ENCODE assay signal across 18 mouse cellular contexts in the genomic region with DNA sequence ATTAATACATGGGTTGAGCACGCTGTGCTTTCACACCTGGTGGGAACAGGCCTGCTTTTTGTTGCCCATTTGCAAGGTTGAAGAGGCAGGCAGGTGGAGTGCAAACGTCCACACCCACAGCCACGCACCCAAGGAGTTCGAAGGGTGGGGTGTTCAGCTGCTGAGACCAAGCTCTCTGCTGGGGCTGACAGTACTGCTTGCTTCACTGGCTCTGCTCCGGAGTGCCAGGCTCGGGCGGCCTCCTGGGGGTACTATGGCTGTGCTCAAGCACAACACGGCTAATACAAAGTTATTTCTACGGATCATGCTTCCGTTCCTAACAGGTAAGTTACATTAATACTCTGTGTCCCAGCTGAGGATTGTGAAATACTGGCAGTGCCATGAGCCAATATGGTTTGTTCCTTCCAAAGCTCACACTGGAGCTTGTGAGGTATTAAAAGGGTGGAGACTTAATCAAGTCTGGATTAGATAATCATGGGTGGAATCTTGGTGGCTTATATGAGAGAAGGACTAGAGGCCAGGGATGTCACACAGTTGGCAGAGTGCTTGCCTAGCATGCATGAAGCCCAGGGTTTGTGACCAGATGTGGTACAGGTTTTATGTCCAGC.
A peak's percentile ranks its signal among the peaks of the same experiment; 100 is the strongest.
DNase-seq lines count a peak whose midpoint lies in the region; ATAC-seq and TF ChIP-seq lines count a peak whose summit lies in the region.
"Had no signal": no experiment of that assay in that cellular context is flagged by ENCODE, and none has a peak within 500 bp of the region (broad histone marks: within the 10 kb centered on the region; RNA-seq: fewer than 3 reads in every experiment).

No protein-coding gene starts in this region.

- no peaks in the 10 kb centered on the region for H3K36me3 ChIP-seq in liver, adult 2 months (ENCODE audit: control insufficient read depth, insufficient read depth, low read length)
- no peaks in the 10 kb centered on the region for H3K36me3 ChIP-seq in liver, embryonic 11.5 days (ENCODE audit: control insufficient read depth, insufficient read depth, low read length)
- H3K36me3 ChIP-seq in intestine, embryonic 14.5 days (ENCODE audit: control insufficient read depth, insufficient read depth, low read length) = no peaks in the 10 kb centered on the region
- 0 out of 2 replicates have a peak, but pooled peaks cover 3% of the 10 kb centered on the region for H3K36me3 ChIP-seq in kidney, embryonic 16.5 days (ENCODE audit: insufficient read depth, low read length)
- H3K36me3 ChIP-seq: forebrain, embryonic 10.5 days; hindbrain, embryonic 13.5 days; limb, embryonic 15.5 days; midbrain, embryonic 15.5 days had no signal

- peak; percentile 93 for DNase-seq in liver, adult 2 months (ENCODE audit: extremely low read depth, low read depth, low spot score)
- no peak for DNase-seq in liver, embryonic 11.5 days (ENCODE audit: low spot score)
- peak; percentile 53 for DNase-seq in intestine, embryonic 14.5 days (ENCODE audit: low spot score)
- DNase-seq in lung, postnatal 25 days (ENCODE audit: low spot score) = peak; percentile 14
- no peak for DNase-seq in layer of hippocampus, adult 9-11 months
- DNase-seq in gastrocnemius, postnatal 25 days = no peak
- no peak for DNase-seq in adipocyte (ENCODE audit: low spot score)
- DNase-seq: cerebellum, adult 9-10 months; gastrocnemius, postnatal 10 days; heart, postnatal 14 days; thymus, postnatal 14 days had no signal

- H3K9ac ChIP-seq in liver, adult 2 months (ENCODE audit: low read depth, low read length) = peak overlapping the region; percentile 53
- no peak overlapping the region for H3K9ac ChIP-seq in liver, embryonic 11.5 days (ENCODE audit: low read depth, low read length)
- no peak overlapping the region for H3K9ac ChIP-seq in intestine, embryonic 14.5 days (ENCODE audit: low read length)
- no peak overlapping the region for H3K9ac ChIP-seq in kidney, embryonic 16.5 days (replicated peaks; ENCODE audit: low read length)
- H3K9ac ChIP-seq: hindbrain, embryonic 13.5 days; limb, embryonic 15.5 days; midbrain, embryonic 15.5 days had no signal

- no peaks in the 10 kb centered on the region for H3K27me3 ChIP-seq in liver, adult 2 months (ENCODE audit: control insufficient read depth, insufficient read depth, low read length)
- H3K27me3 ChIP-seq in liver, embryonic 11.5 days (replicated peaks; ENCODE audit: control insufficient read depth, insufficient read depth, low read length) = no peaks in the 10 kb centered on the region
- H3K27me3 ChIP-seq in intestine, embryonic 14.5 days (replicated peaks; ENCODE audit: control insufficient read depth, insufficient read depth, low read length) = no peaks in the 10 kb centered on the region
- H3K27me3 ChIP-seq in kidney, embryonic 16.5 days (ENCODE audit: insufficient read depth, low read length) = no peaks in the 10 kb centered on the region
- H3K27me3 ChIP-seq: CH12.LX; hindbrain, embryonic 13.5 days; limb, embryonic 15.5 days; midbrain, embryonic 15.5 days had no signal

- TF ChIP-seq CTCF in liver, adult 2 months (IDR thresholded peaks at IDR 0.05; ENCODE audit: low read depth, low read length) = no peak

- peak overlapping the region; percentile 27; the same call in 1 of the 2 replicates for H3K4me3 ChIP-seq in liver, adult 2 months (ENCODE audit: insufficient read depth, low read depth, low read length)
- H3K4me3 ChIP-seq in liver, embryonic 11.5 days (ENCODE audit: low read depth, low read length) = no peak overlapping the region
- no peak overlapping the region for H3K4me3 ChIP-seq in intestine, embryonic 14.5 days (ENCODE audit: low read depth, low read length)
- no peak overlapping the region for H3K4me3 ChIP-seq in kidney, embryonic 16.5 days (ENCODE audit: low read length)
- H3K4me3 ChIP-seq: forebrain, embryonic 10.5 days; heart, embryonic 10.5 days; hindbrain, embryonic 13.5 days; limb, embryonic 15.5 days; midbrain, embryonic 15.5 days had no signal

- ATAC-seq in liver, embryonic 11.5 days (replicated peaks; ENCODE audit: low FRiP score) = no peak
- no peak for ATAC-seq in intestine, embryonic 14.5 days (replicated peaks; ENCODE audit: low FRiP score, low TSS enrichment, low read depth)
- ATAC-seq in kidney, embryonic 16.5 days (ENCODE audit: low FRiP score, low TSS enrichment) = no peak
- ATAC-seq: midbrain, embryonic 15.5 days had no signal

- H3K4me1 ChIP-seq in liver, adult 2 months (ENCODE audit: control insufficient read depth, insufficient read depth, low read length) = peaks cover 9% of the 10 kb centered on the region
- H3K4me1 ChIP-seq in liver, embryonic 11.5 days (replicated peaks; ENCODE audit: control insufficient read depth, insufficient read depth, low read length) = peaks cover 26% of the 10 kb centered on the region
- H3K4me1 ChIP-seq in intestine, embryonic 14.5 days (replicated peaks; ENCODE audit: control insufficient read depth, insufficient read depth, low read length) = no peaks in the 10 kb centered on the region
- 0 out of 2 replicates have a peak, but pooled peaks cover 12% of the 10 kb centered on the region for H3K4me1 ChIP-seq in kidney, embryonic 16.5 days (ENCODE audit: insufficient read depth, low read length)
- H3K4me1 ChIP-seq: hindbrain, embryonic 13.5 days; limb, embryonic 15.5 days; midbrain, embryonic 15.5 days had no signal

- 35% methylated on average over 10 of the region's 10 CpGs for WGBS in liver, adult 2 months
- 81% methylated on average over 10 of the region's 10 CpGs for WGBS in liver, embryonic 11.5 days
- 83% methylated on average over 10 of the region's 10 CpGs for WGBS in intestine, embryonic 14.5 days
- WGBS in kidney, embryonic 16.5 days = 57% methylated on average over 10 of the region's 10 CpGs

- no peaks in the 10 kb centered on the region for H3K9me3 ChIP-seq in liver, embryonic 11.5 days (ENCODE audit: control insufficient read depth, low read length)
- peaks cover 3% of the 10 kb centered on the region; the same call in 1 of the 2 replicates for H3K9me3 ChIP-seq in intestine, embryonic 14.5 days (ENCODE audit: control insufficient read depth, low read length)
- H3K9me3 ChIP-seq in kidney, embryonic 16.5 days (ENCODE audit: low read length) = peaks cover 5% of the 10 kb centered on the region; the same call in 1 of the 2 replicates
- H3K9me3 ChIP-seq: hindbrain, embryonic 13.5 days; limb, embryonic 15.5 days; midbrain, embryonic 15.5 days had no signal

- H3K4me2 ChIP-seq in liver, embryonic 11.5 days = no peak overlapping the region
- no peak overlapping the region for H3K4me2 ChIP-seq in intestine, embryonic 14.5 days (ENCODE audit: low read length)
- no peak overlapping the region for H3K4me2 ChIP-seq in kidney, embryonic 16.5 days (replicated peaks; ENCODE audit: low read depth, low read length)
- H3K4me2 ChIP-seq: hindbrain, embryonic 13.5 days; limb, embryonic 15.5 days; midbrain, embryonic 15.5 days had no signal

- no peaks in the 10 kb centered on the region; the same call in 1 of the 2 replicates for H3K79me2 ChIP-seq in liver, adult 2 months (ENCODE audit: control insufficient read depth, insufficient read depth, low read length)

- H3K27ac ChIP-seq in liver, adult 2 months (replicated peaks; ENCODE audit: insufficient read depth, low read depth, low read length) = peak overlapping the region; percentile 92
- H3K27ac ChIP-seq in liver, embryonic 11.5 days (ENCODE audit: low read depth, low read length) = no peak overlapping the region
- peak overlapping the region; percentile 27; the same call in 1 of the 2 replicates for H3K27ac ChIP-seq in intestine, embryonic 14.5 days (ENCODE audit: low read depth)
- H3K27ac ChIP-seq in kidney, embryonic 16.5 days (ENCODE audit: low read length) = peak overlapping the region; percentile 46
- H3K27ac ChIP-seq: forebrain, embryonic 10.5 days; heart, embryonic 10.5 days; hindbrain, embryonic 13.5 days; limb, embryonic 15.5 days; midbrain, embryonic 15.5 days had no signal

- no peak for TF ChIP-seq POLR2A in liver, adult 2 months (IDR thresholded peaks at IDR 0.05; ENCODE audit: extremely low read depth, insufficient read depth, low read length)

Comparison
In these comparisons a context has a peak if more than half of its experiments do, and no peak if none do; other contexts are left out.
1. DNase-seq: peak in liver, adult 2 months (single experiment), intestine, embryonic 14.5 days (single experiment) and lung, postnatal 25 days (single experiment); none in liver, embryonic 11.5 days (single experiment), layer of hippocampus, adult 9-11 months (single experiment), gastrocnemius, postnatal 25 days (single experiment) and adipocyte (single experiment).